Mouse (Mus musculus): ENCODE results near the gene Ggt5.
"Not testable (repeated sequence)": the region's sequence is repeated elsewhere in the genome, so short reads cannot be mapped to it uniquely, and the experiment has no call there.

The Ggt5 gene

DNA sequence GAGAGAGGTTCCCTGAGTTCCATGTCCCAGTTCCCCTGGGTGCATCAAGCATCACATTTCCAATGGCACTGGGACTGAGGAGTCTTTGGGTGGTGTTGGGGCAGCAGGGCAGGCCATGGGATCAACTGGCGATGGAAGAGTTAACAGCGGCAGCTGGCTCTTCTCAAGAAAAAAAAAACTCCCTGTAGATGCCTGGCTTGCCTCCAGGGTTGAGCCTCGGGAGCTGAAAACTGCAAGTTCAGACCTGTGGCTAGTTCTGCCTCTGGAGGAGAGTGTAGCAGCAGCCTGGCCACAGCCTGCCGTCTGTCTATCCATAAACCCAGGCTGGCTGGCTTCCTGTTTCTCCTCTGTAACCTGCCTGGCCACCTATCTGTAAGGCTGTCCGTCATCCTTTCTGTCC is at the start of gene Ggt5:
Gene Ggt5 (plus strand): TSS at position 212 of the 400 bp plus-strand sequence.
- peak; percentile 62 to 74 for DNase-seq

DNA sequence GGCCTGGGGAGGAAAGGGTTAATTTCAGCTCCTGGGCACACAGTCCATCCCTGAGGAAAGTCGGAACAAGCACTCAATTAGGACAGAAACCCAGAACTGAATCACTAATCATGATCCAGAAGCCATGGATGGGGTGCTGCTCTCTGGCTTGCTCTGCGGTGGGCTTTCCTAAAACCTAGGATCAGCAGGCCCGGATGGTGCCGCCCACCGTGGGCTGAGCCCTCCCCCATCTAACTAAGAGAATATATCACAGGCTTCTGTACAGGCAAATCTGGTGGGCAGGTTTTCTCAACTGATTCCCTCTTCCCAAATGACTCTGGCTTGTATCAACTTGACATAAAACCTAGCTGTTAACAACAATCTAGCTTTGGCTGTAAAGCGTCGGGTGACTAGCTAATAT is 41.2 kb upstream of the Ggt5 start:
- no peak for DNase-seq

- no peak for DNase-seq
Observed at GRCm38 (mm10) chr10:75548486-75548885, 40.7 kb upstream of the Ggt5 start.

- DNase-seq, result no peak
Observed at GRCm38 (mm10) chr10:75549886-75550285, 39.3 kb upstream of the Ggt5 start.

DNA sequence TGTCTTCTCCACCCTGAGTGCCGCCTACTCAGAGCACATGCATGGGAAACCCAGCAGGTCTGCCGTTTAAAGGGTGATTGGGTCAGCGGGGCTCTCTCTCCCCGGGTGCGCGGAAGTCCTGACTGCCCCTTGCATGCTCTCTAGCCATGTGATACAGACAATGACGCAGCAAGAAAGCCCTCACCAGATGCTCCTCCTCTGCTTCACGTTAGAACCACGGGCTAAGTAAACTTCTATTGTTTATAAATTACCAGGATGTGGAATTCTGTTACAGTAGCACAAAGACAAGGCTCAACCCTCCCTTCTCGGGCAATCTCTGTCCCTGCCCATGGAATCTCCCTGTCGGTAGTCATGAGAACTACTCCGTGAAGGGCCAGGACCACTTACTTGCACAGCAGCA is 38.0 kb upstream of the Ggt5 start:
- DNase-seq, result peak; percentile 45 to 55

DNA sequence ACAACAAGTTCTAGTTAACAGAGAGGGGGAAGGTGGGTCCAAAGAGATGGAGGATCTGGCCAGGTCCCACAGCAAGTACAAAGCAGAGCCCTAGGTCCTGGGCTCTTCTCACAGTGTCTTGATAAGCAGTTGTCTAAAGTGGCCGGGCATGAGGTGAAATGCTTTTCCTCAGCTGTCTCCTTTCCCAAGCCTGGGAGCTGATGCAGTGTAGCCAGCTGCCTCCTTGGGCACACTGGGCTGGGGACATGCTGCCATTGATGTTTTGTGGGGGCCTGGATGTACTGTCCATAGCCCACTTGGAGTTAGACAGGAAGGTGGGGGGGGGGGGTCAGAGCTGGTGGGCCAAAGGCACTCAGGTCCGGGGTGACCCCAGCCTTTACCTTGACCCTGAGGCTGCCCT is 37.0 kb upstream of the Ggt5 start:
- no peak for DNase-seq

DNA sequence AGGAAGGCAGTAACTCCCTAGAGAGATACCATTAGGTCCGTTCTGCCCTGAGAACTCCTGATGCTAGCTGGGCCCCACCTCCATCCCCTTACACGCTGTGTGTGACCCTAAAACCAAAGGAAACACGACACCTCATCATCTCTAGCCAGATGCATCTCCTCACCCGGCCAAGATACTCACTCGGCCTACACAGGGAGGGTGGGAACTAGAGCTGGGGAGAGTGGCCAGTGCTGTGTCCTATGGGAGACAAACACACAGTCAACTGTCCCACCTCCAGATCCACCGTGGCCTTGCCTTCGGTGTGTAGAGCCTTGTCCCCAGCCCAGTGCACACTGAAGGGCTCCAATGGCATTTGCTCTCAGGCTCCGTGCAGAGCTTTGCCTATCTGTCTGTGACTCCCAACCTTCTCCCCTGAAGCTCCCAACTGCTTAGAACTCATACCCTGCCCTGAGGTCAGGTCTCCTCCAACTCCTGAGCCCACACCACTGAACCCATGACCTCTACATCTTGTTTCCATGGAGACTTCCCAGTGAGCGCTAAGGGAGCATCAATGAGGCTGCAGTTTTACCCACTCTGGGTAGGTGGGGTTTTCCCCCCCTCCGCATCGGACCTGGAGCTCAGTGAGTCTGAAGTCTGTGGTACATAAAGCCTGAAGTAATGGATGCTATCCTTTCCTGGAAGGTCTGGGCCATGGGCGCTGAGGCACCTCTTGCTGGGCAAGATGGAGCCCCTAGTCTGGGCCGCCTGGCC is 36.3 kb upstream of the Ggt5 start:
- DNase-seq, result peak in 1 of 2 experiments; percentile 68

GRCm38 (mm10) chr10:75554090-75554489 is 35.0 kb upstream of the Ggt5 start:
- DNase-seq, result no peak

DNA sequence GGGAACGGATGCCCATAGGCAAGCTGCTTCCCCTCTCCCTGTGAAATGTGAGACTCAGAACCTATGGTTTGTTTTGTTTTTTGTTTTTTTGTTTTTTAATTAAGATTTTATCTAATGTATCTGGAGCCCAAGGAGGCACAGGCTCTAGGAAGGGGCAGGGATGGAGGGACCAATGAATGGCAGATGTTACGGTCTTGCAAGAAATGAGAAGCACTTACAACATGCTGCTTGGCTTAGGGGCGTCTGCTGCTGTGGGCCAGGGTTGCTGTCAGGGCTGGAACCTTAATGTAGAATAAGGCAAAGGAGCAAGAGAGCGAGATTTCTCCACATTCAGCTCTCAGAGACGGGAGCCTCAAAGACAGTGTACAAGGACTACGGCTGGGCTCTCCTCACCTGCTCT is 33.6 kb upstream of the Ggt5 start:
- no peak for DNase-seq

- no peak for DNase-seq
Observed at GRCm38 (mm10) chr10:75556026-75556425, 33.1 kb upstream of the Ggt5 start.

DNA sequence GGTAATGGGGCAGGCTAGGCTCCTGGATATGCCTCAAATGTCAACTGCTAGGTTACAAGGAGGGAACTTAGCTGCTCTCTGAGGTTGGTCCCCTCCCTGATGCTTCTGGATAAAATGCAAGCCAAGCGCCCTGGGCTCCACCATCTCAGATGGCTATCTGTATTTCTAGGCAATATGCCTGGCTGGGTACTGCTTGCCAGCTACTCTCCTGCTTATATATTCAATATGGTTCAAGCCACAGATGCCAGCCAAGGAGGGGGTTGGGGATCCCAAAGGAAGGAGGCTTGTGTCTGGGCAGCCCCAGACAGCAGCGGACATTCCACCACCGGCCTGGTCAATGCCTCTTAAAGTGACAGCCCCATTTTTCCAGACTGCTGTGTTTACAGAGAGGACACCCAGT is 30.6 kb upstream of the Ggt5 start:
- DNase-seq, result no peak

GRCm38 (mm10) chr10:75559041-75559675 is 30.0 kb upstream of the Ggt5 start:
- no peak for DNase-seq

DNA sequence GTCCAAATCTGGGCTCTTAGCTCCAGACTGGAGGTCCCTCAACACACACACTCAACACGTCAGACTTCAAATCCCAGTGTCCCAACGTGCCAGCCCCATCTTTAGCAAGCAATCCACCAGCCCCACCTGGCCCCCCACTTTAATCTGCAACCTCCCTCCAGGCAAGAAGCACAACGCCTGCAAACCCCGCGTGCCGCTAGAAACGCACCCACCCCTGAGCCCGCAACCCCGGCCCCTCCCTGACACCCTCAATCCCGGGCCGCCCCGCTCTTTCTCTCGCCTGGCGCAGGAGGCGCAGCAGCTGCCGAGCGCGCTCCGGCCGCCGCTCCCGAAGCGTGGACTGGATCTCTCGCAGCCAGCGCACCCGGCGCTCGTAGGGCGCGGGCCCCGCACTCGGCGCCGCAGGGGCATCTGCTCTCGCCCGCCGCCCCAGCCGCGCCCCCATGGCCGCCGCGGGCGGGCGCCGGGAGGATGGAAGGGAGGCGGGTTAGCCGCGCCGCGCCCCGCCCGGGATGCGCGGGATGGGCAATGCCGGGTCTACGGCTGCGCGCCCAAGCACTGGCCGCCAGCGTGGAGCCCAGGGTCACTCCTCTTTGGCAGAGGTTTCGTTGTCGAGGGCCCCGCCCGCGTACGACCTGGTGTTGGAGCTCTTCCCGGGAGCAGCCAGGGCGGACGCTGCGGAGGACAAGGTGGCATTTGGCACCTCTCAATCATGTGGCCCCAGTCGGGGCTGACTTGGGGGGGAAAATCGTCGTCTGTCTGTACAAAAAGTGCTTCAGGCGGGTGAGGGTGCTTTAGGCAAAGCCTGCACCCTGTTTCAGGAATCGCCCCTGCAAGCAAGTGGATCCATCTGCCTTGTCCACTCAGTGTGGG is 29.2 kb upstream of the Ggt5 start, which contains the start of gene Lrrc75b:
Gene Lrrc75b (minus strand): TSS at position 655 of the 873 bp plus-strand sequence.
- DNase-seq, result peak; percentile 49 to 65

GRCm38 (mm10) chr10:75560549-75560899 is 28.6 kb upstream of the Ggt5 start:
- no peak for DNase-seq

DNA sequence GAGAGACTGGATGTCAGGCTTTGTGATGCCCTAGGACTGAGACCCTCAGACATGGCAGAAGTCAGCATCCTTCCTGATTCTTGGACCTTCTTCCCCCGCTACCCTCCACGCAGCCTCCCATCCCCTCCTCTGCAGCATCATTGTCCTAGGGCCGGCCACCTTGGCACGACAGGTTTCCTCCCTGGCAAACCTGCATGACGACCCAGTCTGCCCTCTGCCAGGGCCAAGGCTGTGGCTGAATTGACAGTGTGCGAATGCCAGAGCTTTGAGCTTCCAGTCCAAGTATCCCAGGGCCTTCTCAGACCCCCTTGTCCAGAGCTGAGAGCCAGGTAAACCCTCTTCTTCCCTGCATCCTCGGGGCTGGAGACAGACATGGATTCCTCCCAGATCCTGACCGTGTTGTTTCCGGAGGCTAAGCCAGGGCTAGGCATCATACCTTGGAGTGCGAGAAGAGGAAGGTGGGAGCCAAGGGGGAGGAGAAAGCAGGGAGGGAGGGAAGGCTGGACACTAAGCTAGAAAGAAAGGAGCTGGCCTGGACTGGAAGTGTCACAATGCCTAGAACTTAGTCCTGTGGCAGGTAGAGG is 28.0 kb upstream of the Ggt5 start, which contains the start of gene Ggt1:
Gene Ggt1 (plus strand): TSS at position 534 of the 584 bp plus-strand sequence.
- no peak for DNase-seq

GRCm38 (mm10) chr10:75562596-75562995 is 26.5 kb upstream of the Ggt5 start:
- DNase-seq, result no peak

DNA sequence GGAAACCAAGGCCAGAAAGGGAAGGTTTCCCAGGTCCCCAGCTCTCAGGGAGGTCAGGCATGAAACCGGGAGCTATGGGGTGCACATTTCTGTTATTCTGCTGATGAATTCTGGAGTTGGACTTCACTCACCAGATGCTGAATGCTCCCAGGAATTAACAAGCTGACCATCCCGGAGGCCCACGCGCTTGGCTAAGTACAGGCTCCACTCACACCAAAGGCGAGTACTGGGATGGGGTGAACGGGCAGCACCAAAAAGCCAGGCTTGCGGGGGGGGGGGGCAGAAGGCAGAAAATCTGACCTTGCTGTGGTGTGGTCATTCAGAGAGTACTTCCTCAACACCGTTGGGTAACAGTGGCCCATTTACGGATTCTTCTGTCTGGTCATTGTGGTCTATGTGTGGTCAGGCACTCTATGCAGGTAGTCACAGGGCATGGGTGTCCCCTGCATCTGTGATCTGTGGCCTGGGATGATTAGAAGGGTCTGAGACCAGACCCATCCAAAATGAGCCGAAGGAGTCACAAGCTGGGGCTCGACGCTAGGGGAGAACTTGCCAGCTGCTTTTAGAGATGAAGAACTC is 24.4 kb upstream of the Ggt5 start:
- no peak for DNase-seq

DNA sequence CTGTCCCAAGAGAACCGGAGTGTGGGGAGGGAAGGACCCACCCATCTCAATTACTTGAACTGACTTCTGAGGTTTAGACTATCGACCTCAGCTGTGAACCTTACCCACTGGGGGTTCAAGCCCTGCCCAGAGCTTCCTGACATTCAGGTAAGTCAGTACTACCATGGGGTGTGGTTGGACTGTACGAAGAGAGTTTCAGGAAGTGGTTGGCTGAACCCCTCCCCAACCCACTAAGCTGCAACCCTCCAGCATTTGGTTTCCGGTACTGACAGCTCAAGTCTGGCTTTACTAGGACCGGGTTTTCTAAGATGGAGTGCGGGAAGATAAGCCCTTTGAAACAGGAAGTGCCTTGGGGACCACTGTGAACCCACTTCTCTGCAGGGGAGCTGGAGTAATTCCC is 23.7 kb upstream of the Ggt5 start:
- DNase-seq, result peak in 1 of 2 experiments; percentile 45

DNA sequence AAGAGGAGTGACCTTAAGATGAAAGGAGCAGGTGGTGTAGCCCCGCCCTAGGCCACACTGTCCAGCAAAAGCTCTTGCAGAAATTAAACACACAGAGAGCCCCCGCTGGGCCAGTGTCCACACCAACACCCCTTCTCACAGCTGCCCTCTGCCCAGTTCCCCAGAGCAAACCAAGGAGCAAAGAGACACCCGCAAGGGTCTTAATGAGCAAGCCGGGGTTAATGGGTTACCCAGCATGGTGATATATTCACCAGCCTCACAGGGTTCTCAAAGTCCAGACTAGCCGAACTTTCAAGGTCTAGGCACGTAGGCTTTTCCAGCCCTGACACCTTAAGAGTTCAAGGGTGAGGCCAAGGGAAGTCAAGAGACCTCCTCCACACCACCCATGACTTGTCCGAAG is 23.2 kb upstream of the Ggt5 start:
- DNase-seq, result no peak

DNA sequence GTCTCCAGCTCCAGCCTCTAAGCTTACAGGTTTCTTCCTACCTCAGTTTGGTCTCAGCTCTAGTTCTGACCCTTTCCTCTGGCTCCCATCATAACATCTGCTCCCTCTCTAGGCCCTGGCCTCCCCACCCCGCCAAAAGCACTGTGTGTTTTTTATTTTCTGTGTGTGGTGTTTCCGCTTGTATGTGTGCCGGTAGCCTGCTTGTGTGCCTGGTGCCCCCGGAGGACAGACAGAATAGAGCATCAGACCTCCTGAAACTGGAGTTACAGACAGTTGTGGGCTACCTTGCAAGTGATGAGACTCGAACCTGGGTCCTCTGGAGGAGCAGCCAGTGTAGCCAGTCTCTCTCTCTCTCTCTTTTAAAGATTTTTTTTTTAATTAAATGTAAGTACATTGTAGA is 22.8 kb upstream of the Ggt5 start:
- no peak for DNase-seq

GRCm38 (mm10) chr10:75566765-75567164 is 22.4 kb upstream of the Ggt5 start:
- DNase-seq, result not testable (repeated sequence)

- no peak for DNase-seq
Observed at GRCm38 (mm10) chr10:75568029-75568428, 21.1 kb upstream of the Ggt5 start.

DNA sequence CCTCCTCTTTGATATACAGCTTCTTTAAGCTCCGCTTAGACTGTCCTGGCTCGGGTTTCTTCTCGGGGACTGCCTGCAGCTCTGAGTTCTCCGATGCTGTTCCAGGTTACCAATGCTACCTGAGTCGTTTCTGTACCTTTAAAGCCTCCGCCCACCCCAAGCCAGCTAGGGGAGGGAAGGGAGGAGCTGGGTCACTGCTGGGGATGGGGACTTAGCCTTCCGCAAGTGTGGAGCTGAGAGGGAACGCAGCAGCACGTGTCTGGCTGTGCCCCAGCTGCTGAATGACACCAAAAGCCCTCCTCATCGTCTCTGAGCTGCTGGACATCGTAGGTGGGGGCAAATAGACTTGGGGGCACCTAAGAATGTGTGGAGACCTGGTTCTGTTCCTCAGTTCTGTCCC is 20.7 kb upstream of the Ggt5 start:
- DNase-seq, result no peak

All from lung, postnatal 4 days (tissue).